Mouse (Mus musculus) cerebellum, adult 2 months (tissue): ENCODE measurements at regions not wholly inside any gene's neighbourhood (a gene's known extent, or its start where the extent isn't known, plus 50 kb on each side); places are given as distances from the start of the nearest gene placed in this dataset.
A peak's percentile ranks its signal among the peaks of the same experiment; 100 is the strongest.
"Not testable (repeated sequence)": the region's sequence is repeated elsewhere in the genome, so short reads cannot be mapped to it uniquely, and the experiment has no call there.

ENCODE experiments used
- DNase-seq, 2 experiments: peaks; one replicate each; pipeline ENCODE4 v3.0.0; 2021
- H3K27ac ChIP-seq: fragments of 200-500 bp; 2 replicates; pipeline ENCODE4 v1.5.1; 2012; ENCODE audit warnings: low read length, control low read depth, inconsistent platforms; ENCODE audit not compliant: insufficient read depth
- H3K27me3 ChIP-seq: fragments of 200-500 bp; 2 replicates; pipeline ENCODE4 v1.6.1; 2012; ENCODE audit warnings: inconsistent platforms, mild to moderate bottlenecking, low read length, moderate library complexity; ENCODE audit not compliant: control insufficient read depth, insufficient read depth
- H3K4me1 ChIP-seq: fragments of 200-500 bp; 2 replicates; pipeline ENCODE4 v1.6.1; 2011; ENCODE audit warnings: low read length; ENCODE audit not compliant: control insufficient read depth, insufficient read depth
- H3K4me3 ChIP-seq: fragments of 200-500 bp; replicated peaks from 2 replicates; pipeline ENCODE3; 2011; ENCODE audit warnings: mild to moderate bottlenecking, low read depth, low read length, control low read depth; ENCODE audit not compliant: insufficient read depth
- CTCF ChIP-seq: fragments of 200-500 bp; IDR thresholded peaks from 2 replicates; pipeline ENCODE4 v1.5.1; 2011; ENCODE audit warnings: low read depth, mild to moderate bottlenecking, control low read depth, low read length, moderate library complexity, borderline replicate concordance; ENCODE audit not compliant: insufficient read depth
- POLR2A ChIP-seq: fragments of 200-500 bp; IDR thresholded peaks from 2 replicates; pipeline ENCODE4 v1.6.1; 2011; ENCODE audit warnings: low read length, control low read depth, borderline replicate concordance; ENCODE audit not compliant: insufficient read depth
- WGBS: fragments of 180-500 bp; shearing (Covaris S2); methylation state at CpG from one replicate; pipeline ENCODE4 v1.1.7; 2018; 5-methylcytosine and 5-hydroxymethylcytosine counted together

- no peak overlapping the region for H3K4me3 ChIP-seq
- no peaks in the 10 kb centered on the region for H3K27me3 ChIP-seq
- H3K4me1 ChIP-seq: no peaks in the 10 kb centered on the region
- WGBS: 53% methylated on average over 9 of the region's 9 CpGs
- no peak overlapping the region for H3K27ac ChIP-seq
- TF ChIP-seq CTCF: peak; percentile 27; the same call in 1 of the 2 replicates
- TF ChIP-seq POLR2A: no peak
- no peak for DNase-seq
Measured at GRCm38 (mm10) chr11:63264432-63265061, 135.8 kb downstream of the Pmp22 start.

DNA sequence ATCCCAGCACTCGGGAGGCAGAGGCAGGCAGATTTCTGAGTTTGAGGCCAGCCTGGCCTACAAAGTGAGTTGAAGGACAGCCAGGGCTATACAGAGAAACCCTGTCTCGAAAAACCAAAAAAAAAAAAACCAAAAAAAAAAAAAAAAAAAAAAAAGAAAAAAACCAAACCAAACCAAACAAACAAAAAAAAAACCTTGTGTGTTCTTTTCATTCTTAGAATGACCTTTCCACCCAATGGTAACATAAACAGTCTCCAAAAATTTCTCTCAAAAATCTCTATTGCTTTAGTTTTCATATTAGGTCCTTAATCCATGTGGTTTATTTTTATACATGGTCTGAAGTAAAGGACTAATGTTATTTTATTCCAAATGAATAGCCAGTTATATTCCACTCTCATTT lies 137.5 kb downstream of the Pmp22 start:
- WGBS: 69% methylated on average over 2 of the region's 2 CpGs
- H3K4me1 ChIP-seq, H3K27me3 ChIP-seq, H3K27ac ChIP-seq, DNase-seq, H3K4me3 ChIP-seq: not testable (repeated sequence)

DNA sequence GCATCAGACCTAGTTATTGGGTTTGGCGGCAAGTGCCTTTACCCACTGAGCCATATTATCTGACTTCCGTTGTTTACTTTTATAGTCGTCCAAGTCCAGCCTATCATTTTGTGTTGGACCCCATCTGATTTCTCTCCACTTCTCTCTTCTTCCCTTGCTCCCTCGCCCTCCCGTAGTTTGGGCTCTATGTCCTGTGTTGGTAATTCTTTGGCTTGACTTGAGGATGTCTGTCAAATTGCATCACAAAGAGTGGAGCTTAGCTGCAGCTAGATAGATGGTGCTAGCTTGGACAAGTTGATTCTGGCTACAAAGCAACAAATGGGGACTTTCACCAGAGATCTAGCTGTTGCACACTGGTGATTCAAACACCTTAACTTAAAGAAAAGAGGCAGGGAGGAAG lies 147.9 kb downstream of the Pmp22 start:
- DNase-seq: no peak
- Histone ChIP-seq H3K4me3 (no peak overlapping the region), H3K4me1 (no peaks in the 10 kb centered on the region), H3K27me3 (no peaks in the 10 kb centered on the region), H3K27ac (no peak overlapping the region)
- TF ChIP-seq CTCF (no peak), POLR2A (no peak)
- 81% methylated on average over 5 of the region's 5 CpGs for WGBS

GRCm38 (mm10) chr11:63281839-63282238 lies 153.1 kb downstream of the Pmp22 start:
- Histone ChIP-seq H3K4me3 (no peak overlapping the region), H3K27me3 (no peaks in the 10 kb centered on the region), H3K27ac (no peak overlapping the region), H3K4me1 (no peaks in the 10 kb centered on the region)
- no peak for DNase-seq
- TF ChIP-seq POLR2A (no peak), CTCF (no peak)
- WGBS: 89% methylated on average over 5 of the region's 5 CpGs

DNA sequence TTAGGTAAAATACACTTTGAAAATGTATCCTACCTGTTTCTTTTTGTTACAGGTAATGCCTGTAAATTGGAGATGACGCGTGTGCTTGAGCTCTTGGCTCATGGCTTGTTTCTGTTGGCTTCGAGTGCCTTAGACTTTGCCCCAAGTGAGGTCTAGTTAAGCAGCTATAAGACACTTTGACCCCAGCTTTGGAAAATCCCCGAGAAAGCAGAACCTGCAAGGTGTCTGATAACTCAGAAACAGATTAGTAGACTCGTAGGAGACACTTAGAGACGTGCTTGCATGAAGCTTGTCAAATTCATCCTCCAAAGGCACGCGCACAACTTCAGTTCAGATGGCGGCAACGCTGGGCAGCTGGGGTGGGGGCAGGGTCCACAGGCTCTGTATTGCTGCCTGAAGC lies 153.8 kb downstream of the Pmp22 start:
- H3K4me1 ChIP-seq: no peaks in the 10 kb centered on the region
- no peak overlapping the region for H3K4me3 ChIP-seq
- no peaks in the 10 kb centered on the region for H3K27me3 ChIP-seq
- TF ChIP-seq CTCF (no peak), POLR2A (no peak)
- WGBS: 87% methylated on average over 10 of the region's 10 CpGs
- DNase-seq: no peak
- no peak overlapping the region for H3K27ac ChIP-seq

- Histone ChIP-seq H3K27me3 (no peaks in the 10 kb centered on the region), H3K27ac (no peak overlapping the region), H3K4me1 (no peaks in the 10 kb centered on the region), H3K4me3 (no peak overlapping the region)
- 84% methylated on average over 2 of the region's 2 CpGs for WGBS
- no peak for TF ChIP-seq POLR2A
- no peak for TF ChIP-seq CTCF
- no peak for DNase-seq
Measured at GRCm38 (mm10) chr11:63286026-63286425, 157.2 kb downstream of the Pmp22 start.

DNA sequence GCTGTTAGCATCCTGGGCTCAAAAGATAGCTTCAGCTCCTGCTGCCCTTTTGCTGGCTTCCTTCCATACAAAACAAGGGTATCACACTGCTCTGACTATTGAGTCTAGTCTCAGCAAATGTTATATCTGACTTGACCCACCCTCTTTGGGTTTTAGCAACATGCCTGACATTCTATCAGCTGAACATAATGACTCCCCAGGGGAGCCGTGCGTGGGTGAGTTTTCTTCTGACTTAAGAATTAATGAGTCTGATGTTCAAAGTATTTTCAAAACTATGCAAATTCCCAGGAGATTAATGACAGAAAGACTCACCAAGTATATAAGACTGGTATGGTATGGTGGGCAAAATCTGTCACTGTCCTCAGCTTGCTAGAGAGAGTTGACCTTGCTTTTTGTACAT lies 159.0 kb downstream of the Pmp22 start:
- H3K4me1 ChIP-seq: no peaks in the 10 kb centered on the region
- no peak for TF ChIP-seq CTCF
- no peak for TF ChIP-seq POLR2A
- no peak for DNase-seq
- no peaks in the 10 kb centered on the region for H3K27me3 ChIP-seq
- no peak overlapping the region for H3K4me3 ChIP-seq
- 21% methylated on average over 2 of the region's 2 CpGs for WGBS
- H3K27ac ChIP-seq: no peak overlapping the region

- no peak overlapping the region for H3K4me3 ChIP-seq
- TF ChIP-seq POLR2A (no peak), CTCF (no peak)
- no peaks in the 10 kb centered on the region for H3K27me3 ChIP-seq
- no peaks in the 10 kb centered on the region for H3K4me1 ChIP-seq
- no peak for DNase-seq
- WGBS: 77% methylated on average over 13 of the region's 13 CpGs
- H3K27ac ChIP-seq: no peak overlapping the region
Measured at GRCm38 (mm10) chr11:63290618-63291017, 161.8 kb downstream of the Pmp22 start.

GRCm38 (mm10) chr11:63293485-63293884 lies 164.7 kb downstream of the Pmp22 start:
- Histone ChIP-seq H3K27ac (no peak overlapping the region), H3K4me1 (no peaks in the 10 kb centered on the region), H3K27me3 (no peaks in the 10 kb centered on the region), H3K4me3 (no peak overlapping the region)
- WGBS: 87% methylated on average over 4 of the region's 4 CpGs
- TF ChIP-seq CTCF (no peak), POLR2A (no peak)
- DNase-seq: no peak
